Mouse (Mus musculus) T-helper 2 cell (primary cell): ENCODE data around the gene Pde3a.

Experiments
- in situ Hi-C: fragments of 300-600 bp; cut with MboI, MseI; formaldehyde crosslinking; loops from one replicate; pipeline ENCODE4 v1.15.1; 2025; ENCODE audit warnings: high pct_unique_total_duplicates

Gene Pde3a

GRCm38 (mm10) chr6:141267888-141268570, 19.0 kb downstream of the Pde3a start:
- in situ Hi-C loops: no loop called here

- in situ Hi-C loops: no loop called here
Observed at GRCm38 (mm10) chr6:141268871-141269270, 19.8 kb downstream of the Pde3a start.

- in situ Hi-C loops: no loop called here
Observed at GRCm38 (mm10) chr6:141271133-141271532, 22.1 kb downstream of the Pde3a start.

GRCm38 (mm10) chr6:141271579-141271978, 22.5 kb downstream of the Pde3a start:
- in situ Hi-C loops: no loop called here

- in situ Hi-C loops: no loop called here
Observed at GRCm38 (mm10) chr6:141273685-141274084, 24.6 kb downstream of the Pde3a start.

GRCm38 (mm10) chr6:141281685-141282084, 32.6 kb downstream of the Pde3a start:
- in situ Hi-C loops: no loop called here

- in situ Hi-C loops: no loop called here
Observed at GRCm38 (mm10) chr6:141282796-141283195, 33.7 kb downstream of the Pde3a start.

GRCm38 (mm10) chr6:141291195-141291594, 42.1 kb downstream of the Pde3a start:
- in situ Hi-C loops: no loop called here

- in situ Hi-C loops: no loop called here
Observed at GRCm38 (mm10) chr6:141292826-141293459, 43.9 kb downstream of the Pde3a start.

- in situ Hi-C loops: no loop called here
Observed at GRCm38 (mm10) chr6:141293460-141293853, 44.4 kb downstream of the Pde3a start.

- in situ Hi-C loops: no loop called here
Observed at GRCm38 (mm10) chr6:141295264-141295663, 46.2 kb downstream of the Pde3a start.

- in situ Hi-C loops: no loop called here
Observed at GRCm38 (mm10) chr6:141301750-141302748, 53.0 kb downstream of the Pde3a start.

- in situ Hi-C loops: no loop called here
Observed at GRCm38 (mm10) chr6:141302842-141303241, 53.8 kb downstream of the Pde3a start.

- in situ Hi-C loops: no loop called here
Observed at GRCm38 (mm10) chr6:141307326-141307725, 58.3 kb downstream of the Pde3a start.

- in situ Hi-C loops: no loop called here
Observed at GRCm38 (mm10) chr6:141308451-141308850, 59.4 kb downstream of the Pde3a start.

- in situ Hi-C loops: no loop called here
Observed at GRCm38 (mm10) chr6:141309872-141310271, 60.8 kb downstream of the Pde3a start.

- in situ Hi-C loops: no loop called here
Observed at GRCm38 (mm10) chr6:141310351-141310750, 61.3 kb downstream of the Pde3a start.

- in situ Hi-C loops: no loop called here
Observed at GRCm38 (mm10) chr6:141311615-141312014, 62.5 kb downstream of the Pde3a start.

GRCm38 (mm10) chr6:141313112-141313511, 64.0 kb downstream of the Pde3a start:
- in situ Hi-C loops: no loop called here

- in situ Hi-C loops: no loop called here
Observed at GRCm38 (mm10) chr6:141318440-141318839, 69.4 kb downstream of the Pde3a start.

GRCm38 (mm10) chr6:141321253-141321652, 72.2 kb downstream of the Pde3a start:
- in situ Hi-C loops: no loop called here

GRCm38 (mm10) chr6:141322961-141323360, 73.9 kb downstream of the Pde3a start:
- in situ Hi-C loops: no loop called here
